Mouse (Mus musculus): ENCODE measurements around the gene Fcna.

DNA sequence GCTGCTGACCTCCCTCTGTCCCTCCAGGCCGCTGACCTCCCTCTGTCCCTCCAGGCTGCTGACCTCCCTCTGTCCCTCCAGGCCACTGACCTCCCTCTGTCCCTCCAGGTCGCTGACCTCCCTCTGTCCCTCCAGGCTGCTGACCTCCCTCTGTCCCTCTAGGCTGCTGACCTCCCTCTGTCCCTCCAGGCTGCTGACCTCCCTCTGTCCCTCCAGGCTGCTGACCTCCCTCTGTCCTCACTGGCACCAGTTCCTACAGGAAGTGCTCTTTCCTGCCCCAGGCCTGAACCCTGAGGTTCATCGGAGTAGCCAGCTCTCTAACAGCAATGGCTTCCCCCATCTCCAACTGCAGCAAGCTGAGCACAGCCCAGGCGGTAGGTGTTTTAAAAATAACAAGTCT lies 908 bp upstream of the Fcna start:
- TF ChIP-seq CTCF (IDR thresholded peaks at IDR 0.05; ENCODE audit: control insufficient read depth, insufficient read depth, insufficient read length) (no peak), USF1 (IDR thresholded peaks at IDR 0.05; ENCODE audit: low read depth) (no peak)
